Mouse (Mus musculus) kidney, postnatal 4 days (tissue): ENCODE measurements around the gene Zfp786.
"Not testable (repeated sequence)": the region's sequence is repeated elsewhere in the genome, so short reads cannot be mapped to it uniquely, and the experiment has no call there.

ENCODE experiments used
- DNase-seq, 2 experiments: peaks; one replicate each; pipeline ENCODE4 v3.0.0; 2021; ENCODE audit warnings: mixed read lengths in 2 of 2

Zfp786 gene

DNA sequence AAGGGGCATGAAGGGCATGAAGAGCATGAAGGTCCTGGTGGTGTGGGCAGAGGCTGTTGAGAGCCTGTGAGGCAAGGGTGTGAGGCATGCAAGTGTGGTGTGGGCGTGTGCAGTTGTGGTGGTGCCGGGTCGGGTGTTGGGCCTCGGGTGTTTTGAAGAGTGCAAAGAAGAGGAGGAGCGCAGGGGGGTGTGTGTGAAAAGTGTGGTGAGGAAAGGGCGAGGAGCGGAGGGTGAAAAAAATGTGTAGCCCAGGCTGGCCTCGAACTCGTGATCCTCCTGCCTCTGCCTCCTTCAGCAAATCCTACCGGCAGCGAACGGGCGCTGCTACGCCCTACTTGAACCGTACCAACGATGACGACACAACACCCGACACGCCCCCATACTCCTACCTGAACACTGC is 58.9 kb downstream of the Zfp786 start:
- DNase-seq: not testable (repeated sequence)

DNA sequence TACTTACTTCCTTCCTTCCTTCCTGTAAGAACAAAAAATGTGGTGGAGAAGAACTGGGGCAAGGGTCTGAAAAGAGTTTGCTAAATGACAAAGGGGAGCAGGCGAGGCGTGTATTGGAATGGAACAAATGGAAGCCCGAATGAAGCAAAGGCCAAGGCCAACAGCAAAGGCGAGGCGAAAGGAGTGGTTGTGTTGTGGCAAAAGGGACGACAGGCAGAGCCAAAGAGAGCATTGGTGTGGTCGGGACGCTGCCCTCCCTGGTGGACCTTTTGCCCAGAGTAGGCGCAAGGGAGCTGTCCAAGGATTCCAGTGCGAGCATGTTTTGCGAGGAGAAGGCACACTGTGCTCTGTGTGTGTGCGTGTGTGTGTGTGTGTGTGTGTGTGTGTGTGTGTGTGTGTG is 59.6 kb downstream of the Zfp786 start:
- not testable (repeated sequence) for DNase-seq

DNA sequence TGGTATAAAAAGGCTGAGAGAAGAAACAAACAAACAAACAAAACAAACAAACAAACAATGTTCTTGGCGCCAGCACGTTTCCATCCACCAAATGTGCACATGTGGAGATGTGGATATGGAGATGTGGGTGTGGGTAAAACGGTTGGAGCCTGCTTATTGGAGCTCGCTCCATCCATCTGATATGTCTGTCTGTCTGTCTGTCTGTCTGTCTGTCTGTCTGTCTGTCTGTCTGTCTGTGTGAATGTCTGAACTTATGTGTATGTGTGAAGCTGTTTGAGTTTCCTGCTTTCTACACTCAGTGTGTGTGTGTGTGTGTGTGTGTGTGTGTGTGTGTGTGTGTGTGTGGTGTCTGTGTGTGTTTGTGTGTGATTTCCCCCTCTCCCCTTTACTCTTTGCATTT is 60.8 kb downstream of the Zfp786 start:
- DNase-seq: not testable (repeated sequence)
